Mouse (Mus musculus) ES-Bruce4 (cell line): Measurements from ENCODE around the gene Ap4b1. TPM values are rescaled to one million over a fixed set of nuclear protein-coding genes. Genes with fewer than 3 reads are reported as not detected.

Source experiments
- H3K27ac ChIP-seq: 2 replicates; pipeline ENCODE4 v1.5.1; 2012; ENCODE audit warnings: low read length, inconsistent platforms; ENCODE audit not compliant: insufficient read depth
- H3K27me3 ChIP-seq: 2 replicates; pipeline ENCODE4 v1.6.1; 2012; ENCODE audit warnings: mild to moderate bottlenecking, low read length, inconsistent platforms; ENCODE audit not compliant: control insufficient read depth, poor library complexity, insufficient read depth, severe bottlenecking
- H3K36me3 ChIP-seq: 2 replicates; pipeline ENCODE4 v1.6.1; 2012; ENCODE audit warnings: inconsistent platforms, mild to moderate bottlenecking, low read length, moderate library complexity; ENCODE audit not compliant: control insufficient read depth, poor library complexity, insufficient read depth, severe bottlenecking
- H3K4me1 ChIP-seq: one replicate; pipeline ENCODE4 v1.8.1; 2011; ENCODE audit warnings: low read length; ENCODE audit not compliant: control insufficient read depth, insufficient read depth
- H3K4me3 ChIP-seq: 2 replicates; pipeline ENCODE4 v1.5.1; 2011; ENCODE audit warnings: low read depth, mild to moderate bottlenecking, low read length
- H3K9ac ChIP-seq: 2 replicates; pipeline ENCODE4 v1.6.1; 2012; ENCODE audit warnings: low read depth, mild to moderate bottlenecking, inconsistent platforms; ENCODE audit not compliant: poor library complexity, severe bottlenecking
- H3K9me3 ChIP-seq: replicated peaks from 2 replicates; pipeline ENCODE4 v1.6.1; 2012; ENCODE audit warnings: mild to moderate bottlenecking, low read length, inconsistent platforms; ENCODE audit not compliant: control insufficient read depth, poor library complexity, insufficient read depth, severe bottlenecking
- CTCF ChIP-seq: IDR thresholded peaks from one replicate; pipeline ENCODE4 v1.8.1; 2011; ENCODE audit warnings: low read depth, low read length
- EP300 ChIP-seq: IDR thresholded peaks from 2 replicates; pipeline ENCODE4 v1.6.1; 2011; ENCODE audit warnings: low read depth, low read length; ENCODE audit not compliant: insufficient read depth
- POLR2A ChIP-seq: IDR thresholded peaks from one replicate; pipeline ENCODE4 v1.8.1; 2011; ENCODE audit warnings: low read length; ENCODE audit not compliant: insufficient read depth
- polyA plus RNA-seq: library from polyadenylated mRNA; stranded (reverse); fragments of >200 nt; gene quantifications from 2 replicates; pipeline ENCODE4 v1.2.4, GENCODE M21; 2011; ENCODE audit warnings: low read depth; ENCODE audit not compliant: missing spikeins, insufficient read depth, insufficient read length

Gene Ap4b1
- polyA plus RNA-seq, 1 experiment, result 14.6 TPM

DNA sequence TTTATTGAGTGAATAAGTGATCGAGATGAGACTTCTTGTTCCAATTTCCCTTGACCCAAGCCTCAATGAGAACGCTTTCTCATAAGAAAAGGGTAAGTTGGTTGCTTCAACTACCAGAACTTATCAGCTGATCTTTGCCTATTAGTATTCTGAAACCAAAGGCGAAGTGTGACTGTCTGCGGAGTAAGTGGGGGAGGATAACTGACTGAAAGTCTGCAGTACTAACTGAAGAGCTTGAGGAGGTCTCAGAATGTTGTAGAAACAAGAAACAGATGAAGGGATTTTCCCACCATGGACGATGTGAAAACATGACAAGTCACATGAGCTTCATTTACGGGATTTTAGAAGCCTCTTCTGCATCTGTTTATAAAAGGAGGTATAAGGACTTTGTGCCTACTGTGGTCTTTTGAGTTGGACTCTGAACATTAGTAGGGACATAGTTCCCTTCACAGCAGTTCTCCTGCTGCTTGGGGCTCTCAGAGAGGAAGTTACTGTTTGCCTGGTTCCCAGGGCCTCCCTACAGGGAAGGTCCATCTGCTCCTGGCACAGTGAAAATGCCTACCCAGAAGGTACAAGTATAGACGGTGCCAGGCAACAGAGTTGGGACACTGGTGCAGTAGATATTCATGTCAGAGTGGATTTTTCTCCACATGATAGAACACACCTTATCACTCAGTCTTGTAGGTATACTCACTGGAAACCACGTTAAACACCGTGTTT, 41.5 kb downstream of the Ap4b1 start:
- Histone ChIP-seq H3K27me3 (peaks cover 1% of the 10 kb centered on the region; the same call in 1 of the 2 replicates), H3K9me3 (no peaks in the 10 kb centered on the region), H3K4me1 (no peaks in the 10 kb centered on the region), H3K9ac (no peak overlapping the region), H3K27ac (no peak overlapping the region), H3K36me3 (no peaks in the 10 kb centered on the region), H3K4me3 (no peak overlapping the region)
- TF ChIP-seq EP300 (no peak), POLR2A (no peak), CTCF (no peak)

DNA sequence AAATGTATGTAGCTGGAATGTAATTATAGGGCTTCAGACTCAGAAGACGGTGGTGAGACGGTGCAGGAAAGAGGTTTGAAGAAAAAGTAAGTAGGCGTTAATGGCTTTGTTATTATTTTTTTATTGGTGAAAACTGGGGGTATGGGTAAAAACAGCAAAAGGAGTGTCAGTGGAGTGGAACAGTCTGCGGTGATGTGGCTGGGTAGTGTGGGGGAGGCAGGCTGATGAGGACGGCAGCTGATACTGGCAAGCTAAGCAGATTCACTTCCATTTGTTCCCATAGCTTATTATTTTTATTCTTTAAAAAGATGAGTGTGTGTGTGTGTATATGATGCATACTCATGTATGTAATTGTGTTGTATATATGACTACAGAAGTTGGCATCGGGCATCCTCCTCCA, 42.2 kb downstream of the Ap4b1 start:
- Histone ChIP-seq H3K4me3 (no peak overlapping the region), H3K4me1 (no peaks in the 10 kb centered on the region), H3K27me3 (peaks cover 1% of the 10 kb centered on the region; the same call in 1 of the 2 replicates), H3K9ac (no peak overlapping the region), H3K27ac (no peak overlapping the region), H3K9me3 (no peaks in the 10 kb centered on the region), H3K36me3 (no peaks in the 10 kb centered on the region)
- no peak for TF ChIP-seq EP300
- TF ChIP-seq POLR2A, result no peak
- no peak for TF ChIP-seq CTCF

DNA sequence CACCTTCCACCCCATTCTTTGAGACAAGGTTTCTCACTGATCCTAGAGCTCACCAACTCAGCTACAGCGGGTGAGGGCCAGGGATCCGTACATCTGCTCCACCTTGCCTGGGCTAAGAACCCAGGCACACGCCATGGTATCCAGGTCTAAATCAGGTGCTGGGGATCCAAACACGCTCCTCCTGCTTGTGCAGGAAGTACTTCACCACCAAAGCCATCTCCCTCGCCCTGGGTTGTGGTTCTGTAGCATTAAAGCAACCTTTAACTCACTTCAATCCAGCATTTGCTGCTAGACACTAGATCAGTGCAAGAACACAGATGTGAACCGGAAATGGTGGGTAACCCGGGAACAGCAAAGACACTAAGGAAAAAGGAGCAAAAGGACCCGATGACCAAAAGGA, 42.6 kb downstream of the Ap4b1 start:
- Histone ChIP-seq H3K36me3 (no peaks in the 10 kb centered on the region), H3K27ac (no peak overlapping the region), H3K9ac (no peak overlapping the region), H3K9me3 (no peaks in the 10 kb centered on the region), H3K27me3 (peaks cover 1% of the 10 kb centered on the region; the same call in 1 of the 2 replicates), H3K4me3 (no peak overlapping the region), H3K4me1 (no peaks in the 10 kb centered on the region)
- no peak for TF ChIP-seq EP300
- no peak for TF ChIP-seq CTCF
- no peak for TF ChIP-seq POLR2A

DNA sequence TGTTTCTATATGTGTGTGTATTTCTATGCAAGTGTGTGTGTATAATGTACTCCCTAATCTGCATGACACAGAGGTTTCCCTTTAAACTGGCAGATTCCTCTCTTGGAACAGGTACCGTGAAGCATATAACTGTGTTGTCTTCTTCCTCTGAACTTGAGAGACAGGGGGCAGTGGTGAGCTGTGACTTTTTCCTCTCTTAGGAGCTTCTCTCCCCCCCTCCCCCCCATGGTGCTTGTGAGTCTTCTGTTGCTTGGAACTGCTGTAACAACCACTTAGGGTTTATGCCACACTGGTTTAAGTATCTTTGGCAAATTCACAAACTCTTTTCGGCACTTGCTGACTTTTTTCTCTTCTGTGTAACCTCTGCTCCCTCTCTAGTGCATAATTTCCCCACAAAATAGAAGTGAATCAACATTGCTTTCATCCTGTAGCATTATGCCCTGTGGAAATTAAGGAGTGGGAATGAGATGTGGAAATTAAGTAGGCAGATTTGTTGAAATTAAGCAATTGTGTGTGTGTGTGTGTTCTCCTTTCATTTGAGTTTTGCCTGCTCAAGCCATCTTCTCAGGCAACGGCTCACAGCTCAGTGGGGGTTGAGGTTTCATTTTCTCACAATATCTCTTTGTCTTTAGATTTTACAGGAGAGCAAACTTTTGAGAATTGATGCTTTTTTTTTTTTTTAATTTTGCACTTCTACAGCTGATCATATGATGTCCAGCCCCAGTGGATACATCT, 43.4 kb downstream of the Ap4b1 start:
- H3K36me3 ChIP-seq, result no peaks in the 10 kb centered on the region
- no peaks in the 10 kb centered on the region for H3K9me3 ChIP-seq
- no peak overlapping the region for H3K9ac ChIP-seq
- H3K4me1 ChIP-seq, result no peaks in the 10 kb centered on the region
- no peak overlapping the region for H3K4me3 ChIP-seq
- H3K27ac ChIP-seq, result no peak overlapping the region
- no peak for TF ChIP-seq CTCF
- no peak for TF ChIP-seq EP300
- TF ChIP-seq POLR2A, result no peak
- peaks cover 1% of the 10 kb centered on the region; the same call in 1 of the 2 replicates for H3K27me3 ChIP-seq

DNA sequence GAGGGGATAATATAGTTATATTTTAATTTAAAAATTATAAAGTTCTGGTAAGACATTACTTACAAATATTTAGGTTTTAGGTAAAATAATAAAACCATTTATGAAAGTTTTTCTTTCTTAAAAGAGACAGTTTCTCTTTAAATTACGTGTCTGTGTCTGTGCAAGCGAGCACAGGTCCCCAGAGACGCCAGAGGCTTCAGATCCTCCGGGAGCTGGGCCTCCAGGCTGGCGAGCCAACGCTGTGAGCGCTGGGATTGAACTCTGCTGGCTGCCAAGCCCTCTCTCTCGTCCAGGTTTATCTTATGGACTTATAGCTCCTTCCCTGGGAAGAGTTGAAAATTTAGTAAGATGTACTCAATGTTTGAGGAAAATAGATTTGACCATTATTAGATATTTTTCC, 44.5 kb downstream of the Ap4b1 start:
- TF ChIP-seq CTCF (no peak), EP300 (no peak), POLR2A (no peak)
- Histone ChIP-seq H3K27me3 (no peaks in the 10 kb centered on the region), H3K27ac (no peak overlapping the region), H3K4me1 (no peaks in the 10 kb centered on the region), H3K9me3 (no peaks in the 10 kb centered on the region), H3K9ac (no peak overlapping the region), H3K4me3 (no peak overlapping the region), H3K36me3 (no peaks in the 10 kb centered on the region)
